Mouse (Mus musculus) limb, embryonic 13.5 days (tissue): Measurements from ENCODE around the gene Epb41l4b. TPM values are rescaled to one million over a fixed set of nuclear protein-coding genes. Genes with fewer than 3 reads are reported as not detected.

Experiments
- ATAC-seq: fragments of 200-750 bp; cut with Nextera tagmentation; 2 replicates; pipeline ENCODE4 v1.8.0; 2017; ENCODE audit warnings: low read depth, moderate number of reproducible peaks, moderate TSS enrichment; ENCODE audit not compliant: low FRiP score
- H3K27ac ChIP-seq: fragments of 300-500 bp; sonication (generic); 2 replicates; pipeline ENCODE4 v1.5.1; 2015; ENCODE audit warnings: inconsistent platforms, mild to moderate bottlenecking, moderate library complexity
- H3K27me3 ChIP-seq: fragments of 300-500 bp; sonication (generic); 2 replicates; pipeline ENCODE4 v1.6.1; 2015; ENCODE audit warnings: mild to moderate bottlenecking, inconsistent platforms
- H3K36me3 ChIP-seq: fragments of 300-500 bp; sonication (generic); 2 replicates; pipeline ENCODE4 v1.6.1; 2015; ENCODE audit warnings: inconsistent platforms, mild to moderate bottlenecking, moderate library complexity
- H3K4me1 ChIP-seq: fragments of 300-500 bp; sonication (generic); 2 replicates; pipeline ENCODE4 v1.6.1; 2015; ENCODE audit warnings: inconsistent platforms
- H3K4me2 ChIP-seq: fragments of 300-500 bp; sonication (generic); replicated peaks from 2 replicates; pipeline ENCODE4 v1.6.1; 2015; ENCODE audit warnings: inconsistent platforms, mild to moderate bottlenecking, moderate library complexity
- H3K4me3 ChIP-seq: fragments of 300-500 bp; sonication (generic); 2 replicates; pipeline ENCODE4 v1.5.1; 2015; ENCODE audit warnings: moderate library complexity, mild to moderate bottlenecking, inconsistent platforms
- H3K9ac ChIP-seq: fragments of 300-500 bp; sonication (generic); 2 replicates; pipeline ENCODE4 v1.6.1; 2015; ENCODE audit warnings: mild to moderate bottlenecking, inconsistent platforms
- H3K9me3 ChIP-seq: fragments of 300-500 bp; sonication (generic); 2 replicates; pipeline ENCODE4 v1.6.1; 2016; ENCODE audit warnings: inconsistent platforms
- WGBS: fragments of 180-500 bp; shearing (Covaris S2); methylation state at CpG from one replicate; pipeline ENCODE4 v1.1.7; 2015; 5-methylcytosine and 5-hydroxymethylcytosine counted together
- polyA plus RNA-seq: library from polyadenylated mRNA; unstranded; fragments of >200 nt; fragmentation: Nextera tagmentation; extraction: Ambion mirVana; gene quantifications from 2 replicates; pipeline ENCODE4 v1.2.1, GENCODE M21; 2015

Gene Epb41l4b
- 1.8 and 2.3 TPM in 2 replicates for polyA plus RNA-seq

DNA sequence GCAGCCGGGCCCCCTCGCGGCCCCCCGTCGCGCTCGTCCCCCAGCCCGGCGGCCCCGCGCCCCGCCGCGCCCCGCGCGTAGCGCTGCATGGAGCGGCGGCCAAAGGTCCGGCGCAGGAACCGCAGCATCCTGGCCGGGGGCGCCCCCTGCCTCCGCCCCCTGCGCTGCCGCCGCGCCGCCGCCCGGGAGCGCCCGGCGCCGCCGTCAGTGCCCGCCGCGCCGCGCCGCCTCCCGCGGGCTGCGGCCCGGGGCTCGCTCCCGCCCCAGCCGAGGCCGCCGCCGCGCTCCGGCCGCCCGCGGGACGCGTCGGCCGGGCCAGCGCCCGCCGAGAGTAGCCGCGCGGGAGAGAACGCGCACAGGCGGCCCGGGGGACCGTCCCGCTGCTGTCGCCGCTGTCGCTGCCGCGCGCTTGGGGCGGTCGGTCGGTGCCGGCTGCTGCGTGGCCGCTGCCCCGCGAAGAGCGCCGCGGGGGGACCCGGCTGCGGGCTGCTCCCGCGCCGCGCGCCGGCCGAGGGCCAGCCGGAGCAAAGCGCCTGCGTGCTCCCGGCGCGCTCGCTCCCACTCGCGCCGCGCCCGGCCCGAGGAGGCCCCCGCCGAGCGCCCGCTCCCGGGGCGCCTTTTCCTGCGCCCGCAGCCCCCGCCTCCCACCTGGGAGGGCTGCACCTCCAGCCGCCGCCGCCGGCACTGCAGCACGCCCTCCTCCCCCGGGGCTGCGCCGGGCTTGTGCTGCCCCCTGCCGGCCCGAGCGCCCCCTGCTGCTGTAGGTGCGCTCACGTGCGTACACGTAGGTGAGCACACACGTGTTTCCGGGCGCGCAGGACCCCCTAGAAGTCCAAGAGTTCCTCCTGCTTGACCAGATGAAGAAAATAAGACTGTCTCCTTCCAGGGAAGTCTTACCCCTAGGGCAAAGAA lies at the start of gene Epb41l4b:
TSS of gene Epb41l4b (minus strand) at position 412 of the 912 bp plus-strand sequence.
- H3K9ac ChIP-seq, result peak within 1 kb of the TSS; percentile 80
- peaks cover 48% of the 10 kb centered on the region for H3K27me3 ChIP-seq
- no peaks in the 10 kb centered on the region for H3K36me3 ChIP-seq
- no peaks in the 10 kb centered on the region for H3K9me3 ChIP-seq
- no peak within 1 kb of the TSS for H3K27ac ChIP-seq
- ATAC-seq, result peak; percentile 84
- under 1% methylated on average over 102 of the region's 142 CpGs for WGBS
- peaks cover 36% of the 10 kb centered on the region for H3K4me1 ChIP-seq
- peak within 1 kb of the TSS; percentile 94 for H3K4me2 ChIP-seq
- H3K4me3 ChIP-seq, result peak within 1 kb of the TSS; percentile 73

DNA sequence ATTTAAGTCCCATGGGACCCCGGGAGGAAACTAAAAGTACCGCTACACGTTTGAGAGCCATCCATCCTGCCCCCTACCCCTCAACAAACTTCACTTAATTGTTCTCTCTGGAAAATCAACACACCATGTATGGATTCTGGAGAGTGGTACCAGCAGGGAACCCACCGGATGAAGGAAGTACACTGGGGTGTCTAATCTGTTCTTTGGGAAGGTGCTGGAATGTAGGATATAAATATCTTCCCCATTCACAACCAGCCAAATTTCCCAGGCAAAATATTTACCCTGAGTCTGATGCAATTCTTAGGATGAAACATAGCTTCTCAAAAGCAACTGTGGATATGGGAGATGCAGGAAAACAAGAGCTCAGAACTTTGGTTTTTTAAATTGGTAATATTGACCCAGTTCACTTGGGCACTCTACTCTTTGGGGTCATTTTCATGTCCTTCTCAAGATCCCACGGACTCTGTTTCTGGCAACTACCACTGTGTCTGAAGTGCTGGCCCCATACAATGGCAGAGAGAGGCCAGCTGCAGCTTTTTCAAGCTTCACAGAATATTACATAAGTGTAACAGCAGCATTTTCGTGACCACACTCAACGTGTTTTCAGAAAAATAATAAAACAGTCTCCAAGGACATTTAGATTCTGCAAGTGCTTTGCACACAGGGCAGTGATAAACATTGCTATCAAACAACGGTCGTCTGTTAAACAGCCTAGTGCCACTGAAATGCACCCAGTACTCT lies 48.5 kb upstream of the Epb41l4b start:
- no peak for ATAC-seq
- Histone ChIP-seq H3K36me3 (peaks cover 4% of the 10 kb centered on the region; the same call in 1 of the 2 replicates), H3K4me2 (no peak overlapping the region), H3K9ac (no peak overlapping the region), H3K9me3 (no peaks in the 10 kb centered on the region), H3K4me1 (no peaks in the 10 kb centered on the region), H3K4me3 (no peak overlapping the region), H3K27me3 (no peaks in the 10 kb centered on the region), H3K27ac (no peak overlapping the region)
- WGBS, result 73% methylated on average over 9 of the region's 9 CpGs

DNA sequence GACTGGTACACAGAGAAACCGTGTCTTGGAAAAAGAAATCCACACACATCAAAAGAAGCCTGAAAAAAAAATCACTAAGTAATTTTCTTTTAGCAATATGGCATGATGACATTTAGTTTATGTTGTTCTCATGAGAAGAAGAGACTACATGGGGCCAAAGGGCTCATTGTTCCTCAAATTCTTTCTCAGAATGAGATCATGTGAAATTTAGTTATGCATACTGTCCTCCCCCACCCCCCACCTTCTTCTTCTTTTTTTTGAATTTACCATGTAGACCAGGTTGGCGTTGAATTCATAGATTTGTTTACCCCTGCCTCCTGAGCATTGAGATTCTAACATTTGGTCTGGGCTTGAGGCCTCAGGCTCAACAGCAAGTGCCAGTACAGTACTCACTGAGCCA lies 46.6 kb upstream of the Epb41l4b start:
- WGBS, result 90% methylated on average over 2 of the region's 2 CpGs
- no peak for ATAC-seq
- no peak overlapping the region for H3K9ac ChIP-seq

DNA sequence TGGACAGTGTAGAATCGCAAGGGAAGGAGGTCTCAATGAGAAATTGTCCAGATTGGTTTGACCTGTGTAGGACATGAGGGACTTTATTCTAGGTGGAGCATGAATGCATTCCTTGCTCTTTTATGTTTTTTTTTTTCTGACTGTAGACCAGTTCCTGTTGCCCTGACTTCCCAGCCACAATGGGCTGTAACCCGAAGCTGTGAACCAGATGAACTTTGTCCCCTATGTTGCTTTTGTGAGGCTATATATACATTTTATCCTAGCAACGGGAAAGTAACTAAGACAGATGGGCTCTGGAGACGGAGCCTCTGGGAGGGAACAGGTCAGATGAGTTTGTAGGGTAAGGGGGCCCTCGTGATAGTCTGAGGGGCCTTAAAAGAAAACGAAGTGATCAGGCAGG lies 42.8 kb upstream of the Epb41l4b start:
- Histone ChIP-seq H3K36me3 (no peaks in the 10 kb centered on the region), H3K27me3 (no peaks in the 10 kb centered on the region)
- WGBS, result 25% methylated on average over 6 of the region's 6 CpGs

More for the DNA sequence above, 46.6 kb upstream of the Epb41l4b start:
- Histone ChIP-seq H3K4me3 (no peak overlapping the region), H3K9me3 (no peaks in the 10 kb centered on the region), H3K4me1 (peaks cover 8% of the 10 kb centered on the region; the same call in 1 of the 2 replicates), H3K36me3 (no peaks in the 10 kb centered on the region), H3K4me2 (no peak overlapping the region), H3K27me3 (no peaks in the 10 kb centered on the region), H3K27ac (no peak overlapping the region)

GRCm38 (mm10) chr4:57185462-57185861 lies 42.2 kb upstream of the Epb41l4b start:
- H3K9ac ChIP-seq, result no peak overlapping the region
- no peak overlapping the region for H3K4me2 ChIP-seq
- no peaks in the 10 kb centered on the region for H3K27me3 ChIP-seq
- H3K27ac ChIP-seq, result no peak overlapping the region
- no peak for ATAC-seq
- no peaks in the 10 kb centered on the region for H3K9me3 ChIP-seq
- H3K4me1 ChIP-seq, result peaks cover 11% of the 10 kb centered on the region; the same call in 1 of the 2 replicates
- H3K36me3 ChIP-seq, result no peaks in the 10 kb centered on the region
- WGBS, result 88% methylated on average over 8 of the region's 8 CpGs
- H3K4me3 ChIP-seq, result no peak overlapping the region

More for the DNA sequence above, 42.8 kb upstream of the Epb41l4b start:
- Histone ChIP-seq H3K9me3 (no peaks in the 10 kb centered on the region), H3K4me1 (peaks cover 11% of the 10 kb centered on the region; the same call in 1 of the 2 replicates), H3K27ac (no peak overlapping the region), H3K4me3 (no peak overlapping the region), H3K4me2 (no peak overlapping the region), H3K9ac (no peak overlapping the region)
- no peak for ATAC-seq

DNA sequence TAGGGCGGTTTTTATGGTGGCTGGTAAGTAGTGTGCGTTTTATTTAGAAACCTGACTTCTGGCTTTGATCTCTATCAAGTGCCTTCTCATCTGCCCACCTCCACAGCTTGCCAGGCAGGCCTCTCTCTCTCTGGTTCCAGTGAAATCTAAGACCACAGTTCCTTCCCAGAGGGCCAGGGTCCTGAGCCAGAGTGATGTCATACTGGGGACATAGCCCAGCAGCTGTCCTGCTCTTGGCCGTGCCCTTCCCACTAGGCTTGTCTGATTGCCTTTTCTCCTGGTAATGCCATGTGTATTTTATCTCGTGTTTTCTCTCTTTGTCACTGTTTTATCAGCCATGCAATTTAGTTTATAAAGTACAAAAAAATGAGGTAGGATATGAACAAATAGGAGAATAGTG lies 40.3 kb upstream of the Epb41l4b start:
- Histone ChIP-seq H3K27ac (no peak overlapping the region), H3K36me3 (no peaks in the 10 kb centered on the region), H3K9me3 (no peaks in the 10 kb centered on the region), H3K4me3 (no peak overlapping the region), H3K4me2 (no peak overlapping the region), H3K27me3 (no peaks in the 10 kb centered on the region), H3K9ac (no peak overlapping the region), H3K4me1 (peaks cover 11% of the 10 kb centered on the region; the same call in 1 of the 2 replicates)
- 53% methylated on average over 4 of the region's 4 CpGs for WGBS
- peak; percentile 61 for ATAC-seq

- H3K4me1 ChIP-seq, result peaks cover 11% of the 10 kb centered on the region; the same call in 1 of the 2 replicates
- ATAC-seq, result no peak
- H3K9me3 ChIP-seq, result no peaks in the 10 kb centered on the region
- H3K4me3 ChIP-seq, result no peak overlapping the region
- H3K27me3 ChIP-seq, result no peaks in the 10 kb centered on the region
- H3K36me3 ChIP-seq, result no peaks in the 10 kb centered on the region
- no peak overlapping the region for H3K27ac ChIP-seq
- H3K9ac ChIP-seq, result no peak overlapping the region
- H3K4me2 ChIP-seq, result no peak overlapping the region
- WGBS, result 79% methylated on average over 1 of the region's 1 CpGs
Observed at GRCm38 (mm10) chr4:57181538-57181937, 38.3 kb upstream of the Epb41l4b start.

DNA sequence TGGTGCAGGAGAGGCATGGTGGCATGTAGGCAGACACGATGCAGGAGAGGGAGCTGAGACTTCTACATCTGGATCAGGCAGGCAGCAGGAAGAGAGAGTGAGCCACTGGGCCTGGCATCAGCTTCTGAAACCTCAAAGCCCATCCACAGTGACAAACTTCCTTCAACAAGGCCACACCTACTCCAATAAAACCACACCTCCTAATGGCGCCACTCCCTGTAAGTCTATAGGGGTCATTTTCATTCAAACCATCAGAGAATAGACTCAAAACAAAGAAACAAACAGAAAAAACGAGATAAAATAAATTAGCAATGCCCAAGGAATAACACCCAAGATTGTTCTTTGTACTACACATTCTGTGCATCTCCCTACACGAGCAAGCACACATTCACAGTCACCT lies 35.6 kb upstream of the Epb41l4b start:
- H3K4me2 ChIP-seq, result no peak overlapping the region
- H3K4me1 ChIP-seq, result peaks cover 8% of the 10 kb centered on the region
- H3K27ac ChIP-seq, result no peak overlapping the region
- no peaks in the 10 kb centered on the region for H3K36me3 ChIP-seq
- H3K9me3 ChIP-seq, result no peaks in the 10 kb centered on the region
- 73% methylated on average over 4 of the region's 4 CpGs for WGBS
- no peak overlapping the region for H3K9ac ChIP-seq
- no peaks in the 10 kb centered on the region for H3K27me3 ChIP-seq
- H3K4me3 ChIP-seq, result no peak overlapping the region
- no peak for ATAC-seq

DNA sequence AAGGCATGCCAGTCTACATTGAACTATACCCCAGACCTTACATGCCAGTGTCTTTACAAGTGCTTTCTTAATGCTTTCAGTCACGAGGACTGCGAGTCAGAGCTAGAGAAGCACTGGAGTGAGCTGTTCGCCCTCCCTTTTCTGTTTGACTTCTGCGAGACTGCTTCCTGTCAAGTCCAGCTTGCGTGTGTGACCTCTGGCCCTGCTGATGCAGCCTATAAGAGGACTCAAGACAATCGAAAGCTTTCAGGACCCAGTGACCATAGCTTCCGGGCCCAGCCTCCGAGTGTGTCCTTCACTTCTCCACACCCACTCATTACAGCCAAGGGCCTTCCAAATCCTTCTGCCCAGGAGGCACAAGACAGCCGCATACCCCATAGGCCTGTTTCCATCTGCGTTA lies 32.1 kb upstream of the Epb41l4b start:
- H3K4me3 ChIP-seq, result no peak overlapping the region
- peaks cover 20% of the 10 kb centered on the region for H3K4me1 ChIP-seq
- no peak overlapping the region for H3K27ac ChIP-seq
- ATAC-seq, result no peak
- no peaks in the 10 kb centered on the region for H3K27me3 ChIP-seq
- no peak overlapping the region for H3K9ac ChIP-seq
- WGBS, result 65% methylated on average over 10 of the region's 10 CpGs
- H3K4me2 ChIP-seq, result no peak overlapping the region
- no peaks in the 10 kb centered on the region for H3K9me3 ChIP-seq
- H3K36me3 ChIP-seq, result no peaks in the 10 kb centered on the region

DNA sequence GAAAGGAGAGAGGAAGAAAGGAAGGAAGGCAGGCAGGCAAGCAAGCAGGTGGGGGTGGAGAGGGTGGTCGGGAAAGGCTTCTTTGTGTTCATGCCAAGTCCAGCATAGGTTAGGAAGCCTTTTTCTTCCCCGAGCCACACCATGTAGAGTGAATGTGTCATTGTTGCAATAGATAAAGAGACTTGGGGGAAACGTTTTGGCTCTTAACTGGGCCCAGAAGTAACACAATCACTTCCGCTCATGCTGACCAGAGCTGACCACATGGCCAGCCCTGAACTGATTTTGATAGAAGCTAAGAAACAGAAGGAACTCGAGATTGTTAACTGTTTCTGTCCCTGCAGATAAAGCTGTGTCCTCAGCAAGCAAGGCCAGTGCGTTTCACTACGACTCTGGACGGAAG lies 29.6 kb upstream of the Epb41l4b start:
- no peaks in the 10 kb centered on the region for H3K27me3 ChIP-seq
- no peak overlapping the region for H3K4me2 ChIP-seq
- 58% methylated on average over 8 of the region's 8 CpGs for WGBS
- H3K36me3 ChIP-seq, result no peaks in the 10 kb centered on the region
- H3K4me3 ChIP-seq, result no peak overlapping the region
- H3K4me1 ChIP-seq, result peaks cover 20% of the 10 kb centered on the region
- H3K27ac ChIP-seq, result no peak overlapping the region
- no peak overlapping the region for H3K9ac ChIP-seq
- no peaks in the 10 kb centered on the region for H3K9me3 ChIP-seq
- ATAC-seq, result no peak

GRCm38 (mm10) chr4:57171817-57172216 lies 28.6 kb upstream of the Epb41l4b start:
- H3K4me2 ChIP-seq, result no peak overlapping the region
- WGBS, result 65% methylated on average over 5 of the region's 5 CpGs
- H3K27me3 ChIP-seq, result no peaks in the 10 kb centered on the region
- H3K9me3 ChIP-seq, result no peaks in the 10 kb centered on the region
- no peaks in the 10 kb centered on the region for H3K36me3 ChIP-seq
- H3K4me3 ChIP-seq, result no peak overlapping the region
- H3K27ac ChIP-seq, result peak overlapping the region; percentile 11; the same call in 1 of the 2 replicates
- H3K9ac ChIP-seq, result no peak overlapping the region
- H3K4me1 ChIP-seq, result peaks cover 27% of the 10 kb centered on the region
- ATAC-seq, result no peak

- ATAC-seq, result no peak
- Histone ChIP-seq H3K4me3 (no peak overlapping the region), H3K27ac (no peak overlapping the region), H3K4me1 (peaks cover 28% of the 10 kb centered on the region), H3K27me3 (no peaks in the 10 kb centered on the region), H3K4me2 (no peak overlapping the region), H3K9ac (no peak overlapping the region), H3K9me3 (no peaks in the 10 kb centered on the region), H3K36me3 (no peaks in the 10 kb centered on the region)
- WGBS, result 56% methylated on average over 3 of the region's 3 CpGs
Observed at GRCm38 (mm10) chr4:57168680-57169079, 25.4 kb upstream of the Epb41l4b start.
